Mouse (Mus musculus): ENCODE measurements at regions not wholly inside any gene's neighbourhood (a gene's known extent, or its start where the extent isn't known, plus 50 kb on each side); places are given as distances from the start of the nearest gene placed in this dataset.

- no peak for TF ChIP-seq POLR2A (IDR thresholded peaks at IDR 0.05; ENCODE audit: insufficient read length, low read depth)
- TF ChIP-seq TCF12 (IDR thresholded peaks at IDR 0.05; ENCODE audit: insufficient read depth, poor library complexity, severe bottlenecking), result no peak
- no peak for TF ChIP-seq POLR2AphosphoS2 (IDR thresholded peaks at IDR 0.05; ENCODE audit: insufficient read length, low read depth)
Observed at GRCm38 (mm10) chr13:60434221-60435210, 167.2 kb upstream of the Dapk1 start.

Measured in myocyte (in vitro differentiated cells).